Mouse (Mus musculus) stomach, embryonic 14.5 days (tissue): Measurements from ENCODE around the gene Gadd45a. TPM values are rescaled to one million over a fixed set of nuclear protein-coding genes. Genes with fewer than 3 reads are reported as not detected.

Experiments used
- ATAC-seq: fragments of 200-750 bp; cut with Nextera tagmentation; 2 replicates; pipeline ENCODE4 v1.8.0; 2017; ENCODE audit warnings: low read depth, moderate TSS enrichment; ENCODE audit not compliant: insufficient number of reproducible peaks, insufficient read depth, low FRiP score
- H3K27ac ChIP-seq: fragments of 300-500 bp; sonication (generic); 2 replicates; pipeline ENCODE4 v1.5.1; 2014; ENCODE audit warnings: mild to moderate bottlenecking, low read length, moderate library complexity, mixed read lengths
- H3K27me3 ChIP-seq: fragments of 300-500 bp; sonication (generic); 2 replicates; pipeline ENCODE4 v1.6.1; 2014; ENCODE audit warnings: low read length, control low read depth, mixed read lengths; ENCODE audit not compliant: control insufficient read depth, insufficient read depth
- H3K36me3 ChIP-seq: fragments of 300-500 bp; sonication (generic); 2 replicates; pipeline ENCODE4 v1.6.1; 2014; ENCODE audit warnings: mild to moderate bottlenecking, control low read depth, low read length, moderate library complexity, mixed read lengths; ENCODE audit not compliant: control insufficient read depth, insufficient read depth
- H3K4me1 ChIP-seq: fragments of 300-500 bp; sonication (generic); 2 replicates; pipeline ENCODE4 v1.6.1; 2014; ENCODE audit warnings: low read length, control low read depth, mixed read lengths; ENCODE audit not compliant: control insufficient read depth, insufficient read depth
- H3K4me2 ChIP-seq: fragments of 300-500 bp; sonication (generic); replicated peaks from 2 replicates; pipeline ENCODE4 v1.6.1; 2014; ENCODE audit warnings: low read depth, low read length, control low read depth
- H3K4me3 ChIP-seq: fragments of 300-500 bp; sonication (generic); 2 replicates; pipeline ENCODE4 v1.5.1; 2014; ENCODE audit warnings: low read depth, low read length, control low read depth
- H3K9ac ChIP-seq: fragments of 300-500 bp; sonication (generic); replicated peaks from 2 replicates; pipeline ENCODE4 v1.6.1; 2014; ENCODE audit warnings: low read depth, mild to moderate bottlenecking, control low read depth, low read length, moderate library complexity, mixed read lengths
- H3K9me3 ChIP-seq: fragments of 300-500 bp; sonication (generic); 2 replicates; pipeline ENCODE4 v1.6.1; 2016; ENCODE audit warnings: low read depth, low read length, control low read depth; ENCODE audit not compliant: control insufficient read depth
- WGBS: fragments of 180-500 bp; shearing (Covaris S2); extraction: QIAGEN DNeasy Blood & Tissue Kit; methylation state at CpG from one replicate; pipeline ENCODE4 v1.1.7; 2014; 5-methylcytosine and 5-hydroxymethylcytosine counted together
- polyA plus RNA-seq: library from polyadenylated mRNA; unstranded; fragments of >200 nt; fragmentation: Nextera tagmentation; extraction: Ambion mirVana; gene quantifications from 2 replicates; pipeline ENCODE4 v1.2.1, GENCODE M21; 2014

Gene Gadd45a
- polyA plus RNA-seq, 1 experiment from 2014 or later: 13.0 TPM

DNA sequence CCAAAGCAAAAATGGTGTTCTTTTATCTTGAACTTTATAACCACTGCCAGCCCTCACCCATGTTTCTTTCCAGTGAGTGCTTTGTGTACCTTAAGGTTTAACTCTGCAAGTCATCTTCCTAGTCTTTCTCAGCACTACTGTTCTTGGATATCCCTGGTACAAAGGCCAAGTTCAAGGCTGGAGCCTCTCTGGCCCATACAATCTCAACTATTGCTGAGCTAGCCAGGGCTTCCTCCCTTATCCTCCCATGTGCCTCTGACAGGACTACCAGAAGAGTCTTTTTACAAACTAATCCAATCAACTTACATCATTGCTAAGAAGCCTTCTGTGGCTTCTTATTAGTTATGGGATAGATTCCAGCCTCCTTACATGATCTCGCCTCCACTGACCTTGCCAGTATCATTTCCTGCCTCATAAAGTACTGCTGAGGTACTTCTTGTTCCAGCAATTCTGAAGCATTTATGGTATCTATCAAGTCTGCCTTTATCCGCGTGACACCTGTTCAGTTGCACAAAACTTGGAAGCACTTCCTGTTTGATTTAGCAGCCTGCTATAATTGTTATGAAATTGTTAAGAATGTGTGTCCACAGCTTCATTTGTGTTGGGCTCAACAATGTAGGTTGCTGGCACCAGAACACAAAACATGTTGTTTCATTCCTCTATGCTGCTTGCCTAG, 19.8 kb upstream of the Gadd45a start:
- H3K36me3 ChIP-seq: no peaks in the 10 kb centered on the region
- no peak overlapping the region for H3K9ac ChIP-seq
- no peaks in the 10 kb centered on the region for H3K9me3 ChIP-seq
- no peak overlapping the region for H3K4me2 ChIP-seq
- H3K27ac ChIP-seq: no peak overlapping the region
- H3K27me3 ChIP-seq: no peaks in the 10 kb centered on the region
- no peak for ATAC-seq
- WGBS: 72% methylated on average over 3 of the region's 3 CpGs
- no peak overlapping the region for H3K4me3 ChIP-seq
- no peaks in the 10 kb centered on the region for H3K4me1 ChIP-seq

DNA sequence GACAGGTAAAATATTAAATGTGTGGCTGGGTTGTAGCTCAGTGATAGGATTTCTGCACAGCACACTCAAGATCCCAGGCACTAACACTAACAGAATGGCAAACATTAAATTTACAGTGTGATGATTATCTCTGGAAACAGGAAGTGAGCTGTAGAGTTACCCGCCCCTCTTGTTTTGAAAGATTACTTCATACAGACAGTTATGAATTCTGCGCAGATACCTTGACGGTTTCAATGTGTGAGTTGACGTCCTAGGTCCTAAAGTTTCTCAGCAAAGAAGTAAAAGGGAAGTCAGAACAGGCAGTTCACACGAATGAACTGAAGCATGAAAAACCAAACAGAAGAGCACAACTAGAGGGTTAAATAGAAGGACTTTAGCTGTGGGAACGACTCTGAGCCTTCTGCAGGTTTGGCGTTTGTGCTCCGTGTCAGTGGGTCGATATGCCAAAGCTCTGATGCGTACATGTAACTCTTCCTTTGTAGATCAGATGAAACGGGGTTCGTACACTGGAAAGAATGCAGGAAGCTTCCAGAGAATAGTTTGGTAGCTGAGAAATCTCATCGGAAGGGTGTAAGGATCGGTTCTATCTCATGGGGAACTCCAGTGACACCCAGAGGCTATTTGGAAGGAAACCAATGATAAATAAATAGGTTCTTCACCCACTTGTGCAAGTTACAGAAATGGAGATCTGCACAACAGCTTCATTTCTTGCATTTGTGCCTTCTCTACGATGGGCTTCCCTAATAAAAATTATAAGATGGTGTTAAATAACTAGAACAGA, 19.0 kb upstream of the Gadd45a start:
- 62% methylated on average over 15 of the region's 15 CpGs for WGBS

DNA sequence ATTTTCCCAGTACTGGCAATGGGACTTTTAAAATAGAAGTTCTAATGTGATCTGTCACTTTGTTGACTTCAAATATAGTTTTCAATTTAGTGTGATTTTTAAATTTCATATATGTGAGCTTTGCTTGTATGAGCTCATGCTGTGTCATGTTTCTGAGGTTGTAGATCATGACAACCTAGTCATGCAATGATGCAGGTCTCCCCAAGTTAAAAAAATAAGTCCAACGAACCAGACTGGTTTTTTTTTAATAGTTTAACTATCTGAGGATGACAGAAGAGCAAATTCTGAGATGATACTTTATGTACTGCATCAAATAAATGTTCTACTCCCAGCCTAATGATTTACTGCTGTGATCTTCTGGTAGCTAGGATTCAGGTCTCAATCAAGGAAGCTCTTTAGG, 12.8 kb upstream of the Gadd45a start:
- Histone ChIP-seq H3K9ac (no peak overlapping the region), H3K4me3 (no peak overlapping the region), H3K4me2 (no peak overlapping the region), H3K27me3 (no peaks in the 10 kb centered on the region), H3K36me3 (no peaks in the 10 kb centered on the region), H3K9me3 (no peaks in the 10 kb centered on the region), H3K27ac (no peak overlapping the region), H3K4me1 (peaks cover 5% of the 10 kb centered on the region; the same call in 1 of the 2 replicates)
- no peak for ATAC-seq
- 71% methylated on average over 1 of the region's 1 CpGs for WGBS

More for the DNA sequence above, 19.0 kb upstream of the Gadd45a start:
- no peaks in the 10 kb centered on the region for H3K36me3 ChIP-seq
- H3K27ac ChIP-seq: no peak overlapping the region
- no peak for ATAC-seq
- H3K4me2 ChIP-seq: no peak overlapping the region
- H3K9ac ChIP-seq: no peak overlapping the region
- no peaks in the 10 kb centered on the region for H3K27me3 ChIP-seq
- H3K4me1 ChIP-seq: no peaks in the 10 kb centered on the region
- H3K9me3 ChIP-seq: no peaks in the 10 kb centered on the region
- H3K4me3 ChIP-seq: no peak overlapping the region

DNA sequence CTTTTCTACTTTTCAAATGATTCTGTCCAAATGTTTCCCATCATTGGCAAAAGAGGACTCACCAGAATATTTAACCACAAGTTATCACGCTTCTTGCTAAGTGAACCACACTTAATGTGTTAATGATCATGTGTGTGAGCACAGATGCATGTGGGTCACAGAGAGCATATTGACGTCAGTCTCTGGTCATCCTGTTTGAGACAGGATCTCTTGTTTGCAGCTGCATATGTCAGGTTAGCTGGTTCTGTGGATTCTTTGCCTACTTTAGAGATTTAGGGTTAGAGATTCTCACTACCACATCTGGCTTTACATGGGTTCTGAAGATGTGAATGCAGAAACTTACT, 12.4 kb upstream of the Gadd45a start:
- ATAC-seq: no peak
- no peaks in the 10 kb centered on the region for H3K36me3 ChIP-seq

DNA sequence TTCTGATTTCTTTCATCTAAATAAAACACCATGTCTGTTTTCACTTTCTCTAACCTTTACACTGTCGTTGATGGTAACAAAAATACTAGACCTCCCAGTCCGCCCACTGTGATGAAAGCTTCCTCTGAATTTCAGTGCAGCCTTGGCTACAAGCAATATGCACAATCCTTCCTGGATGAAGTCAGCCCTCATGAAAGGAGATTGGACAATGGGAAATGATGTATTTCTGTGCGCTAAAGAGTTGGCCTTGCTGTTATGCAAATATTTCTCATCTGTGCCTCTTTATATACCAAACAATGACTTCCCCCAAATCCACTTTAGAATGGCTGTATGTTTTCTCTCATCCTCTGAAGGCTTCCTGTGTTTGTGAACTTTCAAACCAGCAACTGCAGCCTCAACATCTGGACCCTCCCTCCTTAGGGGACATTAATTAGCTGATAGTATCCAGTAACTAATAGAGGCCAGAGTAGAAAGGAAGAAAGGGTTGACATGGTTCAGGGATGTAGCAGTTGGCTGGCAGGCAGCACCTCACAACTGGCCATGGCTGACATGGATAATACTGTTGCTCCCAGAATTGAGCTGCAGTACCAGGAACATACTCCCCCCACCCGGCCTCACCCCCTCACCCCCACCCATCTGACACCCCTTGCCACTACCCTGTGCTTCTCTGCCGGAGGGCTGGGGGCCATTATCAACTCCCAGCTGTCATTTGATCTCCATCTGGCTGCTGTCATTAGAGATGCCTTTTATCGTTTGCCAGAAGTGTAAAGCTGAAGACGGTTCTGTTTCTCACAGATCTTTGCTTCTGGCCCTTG, 11.8 kb upstream of the Gadd45a start:
- 29% methylated on average over 7 of the region's 7 CpGs for WGBS
- Histone ChIP-seq H3K27ac (no peak overlapping the region; the same call in 1 of the 2 replicates), H3K4me2 (no peak overlapping the region)

More for the DNA sequence above, 12.4 kb upstream of the Gadd45a start:
- H3K4me1 ChIP-seq: peaks cover 5% of the 10 kb centered on the region; the same call in 1 of the 2 replicates
- WGBS: 41% methylated on average over 2 of the region's 2 CpGs
- no peaks in the 10 kb centered on the region for H3K9me3 ChIP-seq
- H3K27me3 ChIP-seq: no peaks in the 10 kb centered on the region
- no peak overlapping the region for H3K9ac ChIP-seq
- H3K4me3 ChIP-seq: no peak overlapping the region
- no peak overlapping the region for H3K4me2 ChIP-seq
- no peak overlapping the region for H3K27ac ChIP-seq

DNA sequence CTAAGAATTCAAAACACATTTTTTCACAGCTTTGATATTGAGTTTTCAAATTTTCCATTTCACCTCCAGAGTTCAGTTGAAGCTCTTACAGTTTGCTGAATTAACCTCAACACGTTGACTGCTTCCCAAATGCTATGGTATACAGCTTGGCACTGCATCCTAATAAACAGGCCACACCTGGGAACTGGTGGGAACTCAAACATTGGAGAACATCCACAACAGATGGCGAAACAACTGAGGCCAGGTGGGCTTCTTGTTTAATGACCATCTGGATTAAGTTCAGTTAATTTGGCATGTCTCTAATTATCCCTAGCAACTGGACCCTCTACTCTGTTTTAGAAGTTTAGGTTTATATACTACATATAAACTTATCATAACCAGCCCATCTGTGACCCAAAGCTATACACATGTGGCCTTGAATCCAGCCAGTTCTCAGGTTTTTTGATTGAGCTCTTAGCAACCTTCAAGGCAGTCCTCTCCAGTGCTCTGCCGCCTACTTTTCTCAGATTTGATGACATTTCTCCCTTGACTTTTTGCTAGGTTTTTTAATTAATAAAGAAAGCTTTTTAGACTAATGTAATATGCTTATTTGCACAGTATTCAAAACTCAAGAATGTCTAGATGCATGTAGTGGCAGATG, 10.9 kb upstream of the Gadd45a start:
- Histone ChIP-seq H3K9me3 (no peaks in the 10 kb centered on the region), H3K27ac (no peak overlapping the region), H3K4me2 (no peak overlapping the region), H3K9ac (no peak overlapping the region), H3K4me3 (no peak overlapping the region), H3K27me3 (no peaks in the 10 kb centered on the region), H3K36me3 (no peaks in the 10 kb centered on the region), H3K4me1 (peaks cover 5% of the 10 kb centered on the region; the same call in 1 of the 2 replicates)
- no peak for ATAC-seq
- WGBS: 82% methylated on average over 3 of the region's 3 CpGs

More for the DNA sequence above, 11.8 kb upstream of the Gadd45a start:
- H3K9me3 ChIP-seq: no peaks in the 10 kb centered on the region
- H3K9ac ChIP-seq: no peak overlapping the region
- H3K4me1 ChIP-seq: peaks cover 5% of the 10 kb centered on the region; the same call in 1 of the 2 replicates
- no peaks in the 10 kb centered on the region for H3K27me3 ChIP-seq
- H3K4me3 ChIP-seq: no peak overlapping the region
- H3K36me3 ChIP-seq: no peaks in the 10 kb centered on the region
- peak; percentile 67; the same call in 1 of the 2 replicates for ATAC-seq

DNA sequence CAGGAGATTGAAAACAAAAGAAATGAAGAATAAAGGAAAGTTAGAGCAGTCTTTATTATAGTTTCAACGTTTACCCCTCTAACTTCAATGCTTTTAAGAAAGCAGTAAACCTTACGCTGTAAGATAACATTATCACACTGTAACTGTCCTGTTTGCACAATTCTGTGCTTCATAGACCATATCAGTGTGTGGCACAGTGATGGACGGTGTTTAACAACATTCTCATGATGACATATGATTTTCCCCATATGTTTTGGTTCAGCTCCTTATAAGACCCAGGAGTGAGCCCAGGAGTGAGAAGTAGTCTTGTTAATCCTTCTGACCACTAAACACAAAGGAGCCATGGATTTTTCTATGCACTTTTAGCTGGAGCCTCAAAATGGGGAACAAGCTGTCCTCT, 9.7 kb upstream of the Gadd45a start:
- Histone ChIP-seq H3K4me1 (peaks cover 5% of the 10 kb centered on the region; the same call in 1 of the 2 replicates), H3K9me3 (no peaks in the 10 kb centered on the region), H3K4me2 (no peak overlapping the region), H3K27me3 (no peaks in the 10 kb centered on the region), H3K9ac (no peak overlapping the region), H3K36me3 (no peaks in the 10 kb centered on the region), H3K4me3 (no peak overlapping the region), H3K27ac (no peak overlapping the region)
- ATAC-seq: no peak
- 52% methylated on average over 3 of the region's 3 CpGs for WGBS

DNA sequence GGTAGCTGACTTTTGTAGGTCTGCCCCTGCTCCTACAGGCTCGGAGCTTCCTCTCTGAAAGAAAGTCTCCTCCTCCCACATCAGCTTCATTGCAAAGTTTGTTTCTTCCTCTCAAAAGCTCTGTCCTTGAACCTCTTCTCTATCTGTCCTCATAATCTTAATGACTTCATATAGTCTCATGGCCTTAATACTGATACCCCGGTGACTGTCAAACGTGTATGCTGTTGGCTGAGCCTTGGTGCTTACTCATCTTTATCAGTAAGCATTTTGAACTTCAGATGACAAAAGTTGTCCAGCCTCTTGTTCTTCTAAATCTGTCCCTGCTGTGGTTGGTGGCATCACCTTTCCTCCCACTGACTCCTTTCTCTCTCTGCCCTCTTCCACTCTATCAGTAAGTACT, 8.2 kb upstream of the Gadd45a start:
- Histone ChIP-seq H3K9ac (no peak overlapping the region), H3K36me3 (no peaks in the 10 kb centered on the region), H3K4me3 (no peak overlapping the region), H3K4me1 (peaks cover 5% of the 10 kb centered on the region; the same call in 1 of the 2 replicates), H3K4me2 (no peak overlapping the region), H3K27ac (no peak overlapping the region), H3K27me3 (no peaks in the 10 kb centered on the region), H3K9me3 (no peaks in the 10 kb centered on the region)
- no peak for ATAC-seq
- 75% methylated on average over 3 of the region's 3 CpGs for WGBS
